Mouse (Mus musculus) cerebellum, adult 2 months (tissue): Measurements from ENCODE around the gene Rab5c. TPM values are rescaled to one million over a fixed set of nuclear protein-coding genes. Genes with fewer than 3 reads are reported as not detected.

ENCODE experiments used
- DNase-seq, 2 experiments: peaks; one replicate each; pipeline ENCODE4 v3.0.0; 2021
- H3K27ac ChIP-seq: fragments of 200-500 bp; 2 replicates; pipeline ENCODE4 v1.5.1; 2012; ENCODE audit warnings: low read length, control low read depth, inconsistent platforms; ENCODE audit not compliant: insufficient read depth
- H3K27me3 ChIP-seq: fragments of 200-500 bp; 2 replicates; pipeline ENCODE4 v1.6.1; 2012; ENCODE audit warnings: inconsistent platforms, mild to moderate bottlenecking, low read length, moderate library complexity; ENCODE audit not compliant: control insufficient read depth, insufficient read depth
- H3K4me1 ChIP-seq: fragments of 200-500 bp; 2 replicates; pipeline ENCODE4 v1.6.1; 2011; ENCODE audit warnings: low read length; ENCODE audit not compliant: control insufficient read depth, insufficient read depth
- H3K4me3 ChIP-seq: fragments of 200-500 bp; replicated peaks from 2 replicates; pipeline ENCODE3; 2011; ENCODE audit warnings: mild to moderate bottlenecking, low read depth, low read length, control low read depth; ENCODE audit not compliant: insufficient read depth
- CTCF ChIP-seq: fragments of 200-500 bp; IDR thresholded peaks from 2 replicates; pipeline ENCODE4 v1.5.1; 2011; ENCODE audit warnings: low read depth, mild to moderate bottlenecking, control low read depth, low read length, moderate library complexity, borderline replicate concordance; ENCODE audit not compliant: insufficient read depth
- POLR2A ChIP-seq: fragments of 200-500 bp; IDR thresholded peaks from 2 replicates; pipeline ENCODE4 v1.6.1; 2011; ENCODE audit warnings: low read length, control low read depth, borderline replicate concordance; ENCODE audit not compliant: insufficient read depth
- WGBS: fragments of 180-500 bp; shearing (Covaris S2); methylation state at CpG from one replicate; pipeline ENCODE4 v1.1.7; 2018; 5-methylcytosine and 5-hydroxymethylcytosine counted together
- polyA plus RNA-seq: library from polyadenylated mRNA; depleted of rRNA; stranded (reverse); fragments of >200 nt; gene quantifications from 2 replicates; pipeline ENCODE4 v1.2.3, GENCODE M21; 2012

Rab5c gene
- polyA plus RNA-seq, 1 experiment: 187 TPM

- no peak overlapping the region for H3K27ac ChIP-seq
- H3K4me1 ChIP-seq: peaks cover 2% of the 10 kb centered on the region; the same call in 1 of the 2 replicates
- no peaks in the 10 kb centered on the region for H3K27me3 ChIP-seq
- TF ChIP-seq POLR2A: no peak
- no peak for TF ChIP-seq CTCF
- 90% methylated on average over 16 of the region's 16 CpGs for WGBS
- DNase-seq: no peak
- no peak overlapping the region for H3K4me3 ChIP-seq
Measured at GRCm38 (mm10) chr11:100750127-100750526, 12.1 kb upstream of the Rab5c start.

- WGBS: 35% methylated on average over 25 of the region's 25 CpGs
- Histone ChIP-seq H3K27ac (no peak overlapping the region), H3K27me3 (no peaks in the 10 kb centered on the region), H3K4me1 (peaks cover 2% of the 10 kb centered on the region; the same call in 1 of the 2 replicates), H3K4me3 (no peak overlapping the region)
- no peak for DNase-seq
- no peak for TF ChIP-seq CTCF
- TF ChIP-seq POLR2A: no peak
Measured at GRCm38 (mm10) chr11:100749469-100749868, 11.5 kb upstream of the Rab5c start.

- Histone ChIP-seq H3K27me3 (no peaks in the 10 kb centered on the region), H3K4me3 (no peak overlapping the region), H3K4me1 (peaks cover 2% of the 10 kb centered on the region; the same call in 1 of the 2 replicates), H3K27ac (no peak overlapping the region)
- 83% methylated on average over 4 of the region's 4 CpGs for WGBS
- no peak for TF ChIP-seq CTCF
- no peak for TF ChIP-seq POLR2A
- no peak for DNase-seq
Measured at GRCm38 (mm10) chr11:100748620-100749019, 10.6 kb upstream of the Rab5c start.

- no peak overlapping the region for H3K4me3 ChIP-seq
Measured at GRCm38 (mm10) chr11:100747114-100747513, 9.1 kb upstream of the Rab5c start.

GRCm38 (mm10) chr11:100746546-100746945, 8.5 kb upstream of the Rab5c start:
- DNase-seq: no peak
- Histone ChIP-seq H3K27ac (no peak overlapping the region), H3K4me3 (no peak overlapping the region), H3K27me3 (no peaks in the 10 kb centered on the region), H3K4me1 (peaks cover 2% of the 10 kb centered on the region; the same call in 1 of the 2 replicates)
- no peak for TF ChIP-seq POLR2A
- TF ChIP-seq CTCF: no peak
- WGBS: 57% methylated on average over 10 of the region's 10 CpGs

More at GRCm38 (mm10) chr11:100747114-100747513, 9.1 kb upstream of the Rab5c start:
- H3K4me1 ChIP-seq: peaks cover 2% of the 10 kb centered on the region; the same call in 1 of the 2 replicates
- TF ChIP-seq CTCF (no peak), POLR2A (no peak)
- H3K27me3 ChIP-seq: no peaks in the 10 kb centered on the region
- DNase-seq: no peak
- 80% methylated on average over 5 of the region's 5 CpGs for WGBS
- no peak overlapping the region for H3K27ac ChIP-seq

- TF ChIP-seq POLR2A: no peak
- peak; percentile 64 for TF ChIP-seq CTCF
- DNase-seq: peak; percentile 52 to 57
- no peak overlapping the region for H3K4me3 ChIP-seq
- 16% methylated on average over 6 of the region's 6 CpGs for WGBS
- 0 out of 2 replicates have a peak overlapping the region, but pooled peaks have one; percentile 17 for H3K27ac ChIP-seq
- no peaks in the 10 kb centered on the region for H3K27me3 ChIP-seq
- H3K4me1 ChIP-seq: peaks cover 2% of the 10 kb centered on the region; the same call in 1 of the 2 replicates
Measured at GRCm38 (mm10) chr11:100745085-100745484, 7.1 kb upstream of the Rab5c start.

- TF ChIP-seq CTCF (no peak), POLR2A (no peak)
- DNase-seq: no peak
- WGBS: 21% methylated on average over 6 of the region's 6 CpGs
Measured at GRCm38 (mm10) chr11:100741348-100741747, 3.3 kb upstream of the Rab5c start.

GRCm38 (mm10) chr11:100738749-100739148, 734 bp upstream of the Rab5c start:
- Histone ChIP-seq H3K4me1 (peaks cover 7% of the 10 kb centered on the region), H3K4me3 (peak overlapping the region; percentile 35), H3K27me3 (no peaks in the 10 kb centered on the region), H3K27ac (no peak overlapping the region)
- WGBS: 7% methylated on average over 5 of the region's 5 CpGs
- DNase-seq: peak in 1 of 2 experiments; percentile 37
- TF ChIP-seq CTCF (no peak), POLR2A (no peak)

More at GRCm38 (mm10) chr11:100741348-100741747, 3.3 kb upstream of the Rab5c start:
- Histone ChIP-seq H3K4me3 (no peak overlapping the region), H3K27me3 (no peaks in the 10 kb centered on the region), H3K4me1 (peaks cover 10% of the 10 kb centered on the region; the same call in 1 of the 2 replicates), H3K27ac (no peak overlapping the region)
